Mouse (Mus musculus) forebrain, postnatal 0 days (tissue): Measurements from ENCODE around the gene Arl8a. TPM values are rescaled to one million over a fixed set of nuclear protein-coding genes. Genes with fewer than 3 reads are reported as not detected.
"Not testable (repeated sequence)": the region's sequence is repeated elsewhere in the genome, so short reads cannot be mapped to it uniquely, and the experiment has no call there.

ENCODE experiments used
- ATAC-seq: fragments of 200-750 bp; cut with Nextera tagmentation; 2 replicates; pipeline ENCODE4 v1.8.0; 2017; ENCODE audit warnings: mild to moderate bottlenecking, moderate library complexity
- DNase-seq: peaks from one replicate; pipeline ENCODE4 v3.0.0-alpha.2; 2015
- H3K27ac ChIP-seq: fragments of 300-500 bp; sonication (generic); 2 replicates; pipeline ENCODE4 v1.5.1; 2014; ENCODE audit warnings: low read depth, mild to moderate bottlenecking, antibody characterized with exemption, low read length, moderate library complexity, mixed read lengths
- H3K27me3 ChIP-seq: fragments of 300-500 bp; sonication (generic); 2 replicates; pipeline ENCODE4 v1.6.1; 2014; ENCODE audit warnings: mild to moderate bottlenecking, low read length, mixed read lengths; ENCODE audit not compliant: insufficient read depth
- H3K36me3 ChIP-seq: fragments of 300-500 bp; sonication (generic); 2 replicates; pipeline ENCODE4 v1.6.1; 2014; ENCODE audit warnings: mild to moderate bottlenecking, moderate library complexity; ENCODE audit not compliant: insufficient read depth
- H3K4me1 ChIP-seq: fragments of 300-500 bp; sonication (generic); 2 replicates; pipeline ENCODE4 v1.6.1; 2014; ENCODE audit warnings: antibody characterized with exemption; ENCODE audit not compliant: insufficient read depth
- H3K4me2 ChIP-seq: fragments of 300-500 bp; sonication (generic); 2 replicates; pipeline ENCODE4 v1.6.1; 2014; ENCODE audit warnings: low read depth, mild to moderate bottlenecking, moderate library complexity
- H3K4me3 ChIP-seq: fragments of 300-500 bp; sonication (generic); 2 replicates; pipeline ENCODE4 v1.5.1; 2014; ENCODE audit warnings: low read depth, low read length, mixed read lengths
- H3K9ac ChIP-seq: fragments of 300-500 bp; sonication (generic); 2 replicates; pipeline ENCODE4 v1.6.1; 2014; ENCODE audit warnings: mild to moderate bottlenecking
- H3K9me3 ChIP-seq: fragments of 300-500 bp; sonication (generic); 2 replicates; pipeline ENCODE4 v1.6.1; 2016; ENCODE audit warnings: low read length
- CTCF ChIP-seq: sonication (generic); IDR thresholded peaks from 2 replicates; pipeline ENCODE4 v1.5.1; 2016; ENCODE audit warnings: antibody characterized with exemption, control low read depth, low read depth
- WGBS: fragments of 180-500 bp; shearing (Covaris S2); extraction: QIAGEN DNeasy Blood & Tissue Kit; methylation state at CpG from one replicate; pipeline ENCODE4 v1.1.7; 2014; 5-methylcytosine and 5-hydroxymethylcytosine counted together
- polyA plus RNA-seq: library from polyadenylated mRNA; unstranded; fragments of >200 nt; fragmentation: Nextera tagmentation; extraction: Ambion mirVana; gene quantifications from 2 replicates; pipeline ENCODE4 v1.2.1, GENCODE M21; 2015
- total RNA-seq: library from RNA; depleted of rRNA; stranded (reverse); fragments of >200 nt; gene quantifications from 2 replicates; pipeline ENCODE4 v1.2.3, GENCODE M21; 2014

Arl8a gene
- total and polyA plus RNA-seq, 2 experiments from 2014 or later, result 344 to 457 TPM

DNA sequence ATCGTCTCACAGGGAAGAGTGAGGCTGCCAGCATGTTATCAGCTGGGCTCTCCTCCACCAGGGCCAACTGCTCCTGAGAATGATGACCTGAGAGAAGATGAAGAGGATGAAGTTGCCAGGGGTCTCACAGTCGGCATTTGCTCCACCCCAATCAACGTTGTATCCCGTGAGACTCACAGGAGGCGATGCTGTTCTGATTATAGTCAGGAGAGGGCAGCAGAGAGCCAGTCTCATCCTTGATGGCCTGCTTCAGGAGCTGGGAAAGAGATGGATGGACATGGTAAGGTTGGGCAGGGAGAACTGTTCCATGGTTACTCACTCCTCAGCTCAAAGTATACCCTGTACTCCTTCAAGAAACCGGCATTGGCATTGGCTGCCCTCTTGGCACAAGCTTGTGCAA is 36.5 kb upstream of the Arl8a start:
- H3K4me1 ChIP-seq, result no peaks in the 10 kb centered on the region
- no peaks in the 10 kb centered on the region for H3K36me3 ChIP-seq
- H3K9ac ChIP-seq, result no peak overlapping the region
- TF ChIP-seq CTCF, result peak; percentile 92
- WGBS, result 16% methylated on average over 6 of the region's 6 CpGs
- H3K27me3 ChIP-seq, result peaks cover 14% of the 10 kb centered on the region
- no peak overlapping the region for H3K27ac ChIP-seq
- H3K4me3 ChIP-seq, result no peak overlapping the region
- H3K9me3 ChIP-seq, result no peaks in the 10 kb centered on the region
- H3K4me2 ChIP-seq, result no peak overlapping the region
- ATAC-seq, result 0 out of 2 replicates have a peak, but pooled peaks have one; percentile 14
- DNase-seq, result peak; percentile 81

DNA sequence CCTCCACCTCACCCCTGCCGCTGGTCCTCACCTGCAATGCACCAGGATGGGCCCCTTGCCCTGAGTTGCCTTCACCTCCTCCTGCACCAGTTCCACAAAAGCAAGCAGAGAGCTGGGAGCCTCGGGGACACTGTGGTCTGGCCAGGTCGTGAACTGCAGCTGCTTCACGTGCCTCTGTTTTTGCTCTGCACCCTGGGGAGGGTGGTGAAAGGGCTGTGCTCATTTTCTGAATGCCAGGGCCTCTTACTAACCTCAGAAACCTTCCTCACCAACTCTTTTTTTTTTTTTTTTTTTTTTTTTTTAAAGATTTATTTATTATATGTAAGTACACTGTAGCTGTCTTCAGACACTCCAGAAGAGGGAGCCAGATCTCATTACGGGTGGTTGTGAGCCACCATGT is 35.4 kb upstream of the Arl8a start:
- not testable (repeated sequence) for H3K27me3 ChIP-seq, DNase-seq, H3K4me3 ChIP-seq, H3K4me2 ChIP-seq, H3K27ac ChIP-seq, H3K9me3 ChIP-seq, ATAC-seq, H3K36me3 ChIP-seq, H3K9ac ChIP-seq, H3K4me1 ChIP-seq
- WGBS, result 56% methylated on average over 4 of the region's 5 CpGs

DNA sequence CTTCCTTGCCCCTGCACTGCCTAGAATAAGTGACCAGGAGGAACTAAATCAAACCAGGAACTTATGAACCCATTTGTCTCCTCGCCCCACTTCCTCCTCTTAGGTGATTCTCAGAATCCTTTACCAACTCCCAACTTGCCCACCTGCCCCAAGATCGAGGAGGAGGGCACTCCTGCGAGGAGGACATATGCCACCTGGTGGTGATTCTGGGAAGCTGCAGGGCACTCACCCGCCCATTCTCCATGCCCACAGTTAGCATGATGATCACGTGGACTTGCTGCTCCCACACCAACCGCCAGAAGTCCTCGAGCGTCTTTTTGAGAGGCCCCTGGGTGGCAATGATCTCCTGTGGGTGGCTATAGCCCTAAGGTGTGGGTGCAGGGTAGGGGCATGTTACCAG is 34.0 kb upstream of the Arl8a start:
- ATAC-seq (peak; percentile 65; the same call in 1 of the 2 replicates), DNase-seq (peak; percentile 61)
- Histone ChIP-seq H3K4me2 (no peak overlapping the region), H3K27me3 (no peaks in the 10 kb centered on the region), H3K9ac (no peak overlapping the region), H3K4me1 (no peaks in the 10 kb centered on the region), H3K4me3 (no peak overlapping the region), H3K9me3 (no peaks in the 10 kb centered on the region), H3K27ac (no peak overlapping the region), H3K36me3 (no peaks in the 10 kb centered on the region)
- 9% methylated on average over 8 of the region's 8 CpGs for WGBS
- peak; percentile 89 for TF ChIP-seq CTCF

DNA sequence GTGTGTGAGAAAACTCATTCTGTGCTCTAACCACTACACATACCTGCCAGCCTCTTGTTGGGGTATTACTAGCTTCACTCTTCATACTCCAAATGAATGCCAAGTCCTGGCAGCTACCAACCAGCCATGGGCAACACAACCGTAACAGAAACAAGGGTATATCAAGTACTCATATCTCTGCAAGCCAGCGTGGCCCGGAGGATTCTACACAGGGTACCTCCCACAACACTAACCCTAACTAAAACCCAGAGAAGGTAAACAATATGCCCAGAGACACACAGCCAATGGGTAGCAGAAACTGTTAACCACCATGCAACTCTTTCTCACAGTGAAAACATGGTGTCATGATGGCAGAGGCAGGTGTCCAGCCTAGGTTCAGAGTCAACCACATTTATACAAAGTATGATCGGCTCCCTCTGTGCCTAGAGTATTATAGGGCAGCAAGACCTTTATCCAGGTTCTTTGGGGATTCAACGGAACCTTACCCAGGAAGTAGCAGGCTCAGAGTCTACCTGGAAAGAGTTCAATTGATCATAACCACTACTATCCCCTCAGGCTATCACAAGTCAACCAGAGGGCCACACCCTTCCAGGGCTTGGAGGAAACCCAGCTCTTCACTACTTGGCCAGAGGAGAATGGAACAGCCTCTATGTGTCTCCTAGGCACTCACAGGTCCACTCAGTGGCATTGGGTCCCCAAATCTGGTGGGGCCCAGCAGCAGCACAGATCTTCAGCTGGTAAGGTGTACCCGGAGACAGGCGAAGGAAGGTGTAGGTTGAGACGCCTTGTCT is 21.9 kb upstream of the Arl8a start:
- H3K27ac ChIP-seq, result no peak overlapping the region
- H3K4me3 ChIP-seq, result no peak overlapping the region
- no peak for TF ChIP-seq CTCF
- 92% methylated on average over 8 of the region's 8 CpGs for WGBS
- H3K9ac ChIP-seq, result no peak overlapping the region
- H3K4me2 ChIP-seq, result no peak overlapping the region
- no peak for ATAC-seq
- H3K9me3 ChIP-seq, result no peaks in the 10 kb centered on the region
- no peaks in the 10 kb centered on the region for H3K36me3 ChIP-seq
- no peaks in the 10 kb centered on the region for H3K27me3 ChIP-seq
- no peak for DNase-seq
- H3K4me1 ChIP-seq, result no peaks in the 10 kb centered on the region

DNA sequence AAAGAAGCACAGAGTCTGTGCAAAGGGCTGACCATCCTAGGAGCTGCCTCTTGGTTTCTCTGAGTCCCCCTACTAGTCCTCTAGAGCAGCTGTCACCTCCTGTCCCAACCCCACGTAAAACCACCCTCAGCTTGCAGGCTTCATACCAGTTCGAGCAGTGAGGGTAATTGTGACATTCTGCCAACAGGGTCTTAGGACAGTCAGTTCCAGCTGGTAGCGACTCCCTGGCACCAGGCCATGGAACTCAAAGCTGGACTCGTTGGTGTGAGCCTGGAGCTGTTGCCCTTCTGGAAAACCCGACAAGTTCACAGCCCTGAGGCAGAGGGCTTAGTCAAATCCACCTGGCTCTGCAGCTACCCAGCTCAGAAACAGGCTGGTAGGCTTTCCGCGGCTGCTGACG is 20.6 kb upstream of the Arl8a start:
- no peaks in the 10 kb centered on the region for H3K27me3 ChIP-seq
- DNase-seq, result no peak
- H3K9ac ChIP-seq, result no peak overlapping the region
- no peak overlapping the region for H3K4me2 ChIP-seq
- no peaks in the 10 kb centered on the region for H3K36me3 ChIP-seq
- no peak overlapping the region for H3K27ac ChIP-seq
- peak; percentile 36; the same call in 1 of the 2 replicates for ATAC-seq
- no peak for TF ChIP-seq CTCF
- 46% methylated on average over 8 of the region's 8 CpGs for WGBS
- H3K4me3 ChIP-seq, result no peak overlapping the region
- no peaks in the 10 kb centered on the region for H3K9me3 ChIP-seq
- H3K4me1 ChIP-seq, result no peaks in the 10 kb centered on the region

- ATAC-seq (peak; percentile 56; the same call in 1 of the 2 replicates), DNase-seq (no peak)
- H3K4me1 ChIP-seq, result no peaks in the 10 kb centered on the region
- no peaks in the 10 kb centered on the region for H3K9me3 ChIP-seq
- H3K36me3 ChIP-seq, result no peaks in the 10 kb centered on the region
- no peak overlapping the region for H3K4me2 ChIP-seq
- TF ChIP-seq CTCF, result no peak
- H3K27me3 ChIP-seq, result no peaks in the 10 kb centered on the region
- 61% methylated on average over 4 of the region's 4 CpGs for WGBS
- no peak overlapping the region for H3K9ac ChIP-seq
- no peak overlapping the region for H3K4me3 ChIP-seq
- H3K27ac ChIP-seq, result no peak overlapping the region
Measured at GRCm38 (mm10) chr1:135126443-135127027, 20.1 kb upstream of the Arl8a start.

DNA sequence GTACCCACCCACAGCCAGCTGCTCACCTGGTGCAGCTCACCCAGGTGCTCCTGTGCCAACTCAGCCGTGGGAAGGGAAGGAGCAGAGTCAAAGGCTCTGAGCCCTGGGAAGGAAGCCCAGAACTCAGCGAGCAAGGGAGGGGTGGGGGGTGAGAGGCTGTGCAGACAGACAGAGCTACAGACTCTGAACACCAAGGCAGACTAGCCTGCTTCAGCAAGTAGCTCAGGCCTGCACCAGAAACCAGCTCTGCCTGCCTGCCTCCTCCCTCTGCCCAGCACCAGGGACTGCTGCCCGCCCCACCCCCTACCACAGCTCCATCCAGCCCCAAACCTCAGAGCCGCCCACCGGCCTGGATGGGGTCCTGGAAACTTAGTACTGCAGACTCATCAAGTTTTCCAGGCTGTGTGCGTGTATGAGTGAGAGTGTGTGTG is 18.6 kb upstream of the Arl8a start:
- H3K4me1 ChIP-seq, result no peaks in the 10 kb centered on the region
- no peak overlapping the region for H3K4me3 ChIP-seq
- no peak for TF ChIP-seq CTCF
- H3K4me2 ChIP-seq, result no peak overlapping the region
- WGBS, result 47% methylated on average over 6 of the region's 6 CpGs
- H3K36me3 ChIP-seq, result no peaks in the 10 kb centered on the region
- no peak overlapping the region for H3K27ac ChIP-seq
- ATAC-seq, result no peak
- no peaks in the 10 kb centered on the region for H3K9me3 ChIP-seq
- DNase-seq, result no peak
- H3K9ac ChIP-seq, result no peak overlapping the region
- no peaks in the 10 kb centered on the region for H3K27me3 ChIP-seq
